Mouse (Mus musculus): ENCODE measurements around the gene Eif2b5.

Gene Eif2b5

GRCm38 (mm10) chr16:20536081-20536665 is 37.6 kb downstream of the Eif2b5 start:
- DNase-seq (ENCODE audit: extremely low spot score, low read depth, low spot score) = no peak

- DNase-seq (ENCODE audit: extremely low spot score, low read depth, low spot score) = no peak
These were observed 38.5 kb downstream of the Eif2b5 start for GRCm38 (mm10) chr16:20537071-20537471.

GRCm38 (mm10) chr16:20537601-20538320 is 39.1 kb downstream of the Eif2b5 start:
- no peak for DNase-seq (ENCODE audit: extremely low spot score, low read depth, low spot score)

GRCm38 (mm10) chr16:20539649-20540048 is 41.0 kb downstream of the Eif2b5 start:
- no peak for DNase-seq (ENCODE audit: extremely low spot score, low read depth, low spot score)

GRCm38 (mm10) chr16:20540438-20540837 is 41.8 kb downstream of the Eif2b5 start:
- no peak for DNase-seq (ENCODE audit: extremely low spot score, low read depth, low spot score)

GRCm38 (mm10) chr16:20545696-20546095 is 47.1 kb downstream of the Eif2b5 start:
- DNase-seq (ENCODE audit: extremely low spot score, low read depth, low spot score) = no peak

GRCm38 (mm10) chr16:20547423-20547822 is 48.8 kb downstream of the Eif2b5 start:
- DNase-seq (ENCODE audit: extremely low spot score, low read depth, low spot score) = no peak

GRCm38 (mm10) chr16:20548096-20548948 is 49.7 kb downstream of the Eif2b5 start, which contains the start of gene Abcf3:
Abcf3 (plus strand) TSS chr16:20548577.
- peak; percentile 98 for DNase-seq (ENCODE audit: extremely low spot score, low read depth, low spot score)

GRCm38 (mm10) chr16:20549161-20549560 is 50.5 kb downstream of the Eif2b5 start:
- DNase-seq (ENCODE audit: extremely low spot score, low read depth, low spot score) = no peak

GRCm38 (mm10) chr16:20551691-20552090 is 53.1 kb downstream of the Eif2b5 start:
- DNase-seq (ENCODE audit: extremely low spot score, low read depth, low spot score) = no peak

GRCm38 (mm10) chr16:20552594-20552993 is 54.0 kb downstream of the Eif2b5 start:
- no peak for DNase-seq (ENCODE audit: extremely low spot score, low read depth, low spot score)

GRCm38 (mm10) chr16:20555000-20555399 is 56.4 kb downstream of the Eif2b5 start:
- DNase-seq (ENCODE audit: extremely low spot score, low read depth, low spot score) = no peak

GRCm38 (mm10) chr16:20557381-20557780 is 58.8 kb downstream of the Eif2b5 start:
- DNase-seq (ENCODE audit: extremely low spot score, low read depth, low spot score) = no peak

All from hindlimb bud, embryonic 11.5 days (tissue).